Mouse (Mus musculus): ENCODE results near the gene Cpm. TPM values are rescaled to one million over a fixed set of nuclear protein-coding genes. Genes with fewer than 3 reads are reported as not detected.

The Cpm gene
- 68.6 to 81.3 TPM (median 76.8 TPM) in 4 replicates for total RNA-seq (2023)

DNA sequence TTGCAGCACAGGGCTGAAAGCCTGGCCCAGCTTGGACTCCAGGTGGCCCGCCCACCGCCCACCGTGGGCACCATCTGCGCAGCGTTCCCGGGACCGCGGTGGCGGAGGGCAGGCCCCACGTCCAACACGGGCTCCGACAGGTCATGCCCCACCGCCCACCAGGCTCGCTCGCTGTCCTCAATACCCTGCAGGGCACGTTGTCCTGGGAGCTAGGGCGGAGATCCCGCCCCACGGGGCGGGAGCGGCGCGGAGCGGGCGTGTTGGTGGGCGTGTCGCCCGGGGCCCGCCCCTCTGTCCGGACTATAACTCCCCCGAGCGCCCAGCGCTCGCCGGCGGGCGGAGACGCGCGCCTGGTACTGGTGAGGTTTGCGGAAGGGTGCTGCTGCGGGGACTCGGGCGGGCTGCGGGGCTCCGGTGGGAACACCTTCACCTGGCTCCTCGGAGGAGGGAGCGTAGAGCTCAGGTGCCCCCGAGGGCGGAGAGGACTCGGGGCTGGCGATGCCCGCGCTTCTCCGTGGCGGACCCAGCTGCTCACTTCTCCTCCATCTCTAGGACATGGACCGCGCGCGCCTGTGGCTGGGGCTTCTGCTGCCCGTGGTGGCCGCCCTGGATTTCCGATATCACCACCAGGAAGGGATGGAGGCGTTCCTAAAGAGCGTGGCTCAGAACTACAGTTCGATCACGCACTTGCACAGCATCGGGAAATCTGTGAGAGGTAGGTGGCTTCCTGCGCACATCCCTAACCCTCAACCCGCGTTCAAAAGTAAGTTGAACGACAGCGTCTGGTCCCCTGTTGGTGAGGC is at the start of gene Cpm:
Gene Cpm, plus strand, starts transcription at position 332 of the 803 bp plus-strand sequence.

GRCm38 (mm10) chr10:117710604-117711141 is 81.4 kb downstream of the Cpm start, which contains the start of gene Mdm2:
Mdm2 (minus strand) TSS chr10:117710758.

Other genes with a start within 250 kb of the Cpm start
- 131 to 150 TPM (median 141 TPM) in 4 replicates for gene Cpsf6, start 249.5 kb upstream of the Cpm start, total RNA-seq (2023)
- 138 to 158 TPM (median 148 TPM) in 4 replicates for gene Mdm2, start 81.3 kb downstream of the Cpm start, total RNA-seq (2023)
- 10.2 to 11.7 TPM (median 11.2 TPM) in 4 replicates for gene Slc35e3, start 116.9 kb downstream of the Cpm start, total RNA-seq (2023)
- gene Nup107, start 163.2 kb downstream of the Cpm start, total RNA-seq (2023) = 34.1 to 38.0 TPM (median 36.3 TPM) in 4 replicates
- gene Rap1b, start 216.5 kb downstream of the Cpm start, total RNA-seq (2023) = 429 to 461 TPM (median 446 TPM) in 4 replicates